Mouse (Mus musculus): ENCODE data around the gene Magi2. TPM values are rescaled to one million over a fixed set of nuclear protein-coding genes. Genes with fewer than 3 reads are reported as not detected.
"Not testable (repeated sequence)": the region's sequence is repeated elsewhere in the genome, so short reads cannot be mapped to it uniquely, and the experiment has no call there.

Magi2 gene
- total RNA-seq, 2 experiments from 2014 or later = 2.2 to 2.4 TPM

- DNase-seq = no peak
- intact Hi-C loops (cut with DNase I) = loop anchor here (2.0 kb wide), 1 partner anchor 231 kb away; no protein-coding TSS in a partner anchor
These were observed 1242.9 kb downstream of the Magi2 start for GRCm38 (mm10) chr5:20469721-20470120.

- intact Hi-C loops (cut with DNase I) = loop anchor here (2.0 kb wide), 1 partner anchor 230 kb away; no protein-coding TSS in a partner anchor
These were observed 1243.6 kb downstream of the Magi2 start for GRCm38 (mm10) chr5:20470466-20470865.

GRCm38 (mm10) chr5:20484505-20484904, 1257.7 kb downstream of the Magi2 start:
- DNase-seq = no peak
- intact Hi-C loops (cut with DNase I) = no loop called here

More at GRCm38 (mm10) chr5:20470466-20470865, 1243.6 kb downstream of the Magi2 start:
- peak in 1 of 2 experiments; percentile 27 for DNase-seq

GRCm38 (mm10) chr5:20491911-20492310, 1265.1 kb downstream of the Magi2 start:
- no peak for DNase-seq
- intact Hi-C loops (cut with DNase I) = no loop called here

GRCm38 (mm10) chr5:20492679-20493078, 1265.8 kb downstream of the Magi2 start:
- no peak for DNase-seq
- intact Hi-C loops (cut with DNase I) = no loop called here

- intact Hi-C loops (cut with DNase I) = no loop called here
- DNase-seq = no peak
These were observed 1267.2 kb downstream of the Magi2 start for GRCm38 (mm10) chr5:20494010-20494409.

GRCm38 (mm10) chr5:20496924-20497323, 1270.1 kb downstream of the Magi2 start:
- no peak for DNase-seq
- intact Hi-C loops (cut with DNase I) = no loop called here

- DNase-seq = no peak
- intact Hi-C loops (cut with DNase I) = no loop called here
These were observed 1272.3 kb downstream of the Magi2 start for GRCm38 (mm10) chr5:20499031-20499600.

GRCm38 (mm10) chr5:20508609-20509008, 1281.8 kb downstream of the Magi2 start:
- DNase-seq = no peak
- intact Hi-C loops (cut with DNase I) = loop anchor here (1.0 kb wide), 1 partner anchor 7 kb away; no protein-coding TSS in a partner anchor

GRCm38 (mm10) chr5:20509606-20510005, 1282.8 kb downstream of the Magi2 start:
- no peak for DNase-seq
- intact Hi-C loops (cut with DNase I) = loop anchor here (1.0 kb wide), 1 partner anchor 8 kb away; no protein-coding TSS in a partner anchor

- DNase-seq = no peak
- intact Hi-C loops (cut with DNase I) = no loop called here
These were observed 1285.7 kb downstream of the Magi2 start for GRCm38 (mm10) chr5:20512377-20513126.

GRCm38 (mm10) chr5:20521639-20522038, 1294.8 kb downstream of the Magi2 start:
- intact Hi-C loops (cut with DNase I) = no loop called here
- peak in 1 of 2 experiments; percentile 2 for DNase-seq

- DNase-seq = no peak
- intact Hi-C loops (cut with DNase I) = no loop called here
These were observed 1295.2 kb downstream of the Magi2 start for GRCm38 (mm10) chr5:20522047-20522446.

- intact Hi-C loops (cut with DNase I) = no loop called here
- no peak for DNase-seq
These were observed 1296.9 kb downstream of the Magi2 start for GRCm38 (mm10) chr5:20523776-20524175.

GRCm38 (mm10) chr5:20526588-20526987, 1299.8 kb downstream of the Magi2 start:
- DNase-seq; intact Hi-C loops (cut with DNase I): not testable (repeated sequence)

GRCm38 (mm10) chr5:20536544-20536943, 1309.7 kb downstream of the Magi2 start:
- intact Hi-C loops (cut with DNase I) = no loop called here
- no peak for DNase-seq

- intact Hi-C loops (cut with DNase I) = no loop called here
- DNase-seq = no peak
These were observed 1310.7 kb downstream of the Magi2 start for GRCm38 (mm10) chr5:20537369-20538022.

GRCm38 (mm10) chr5:20544374-20544773, 1317.5 kb downstream of the Magi2 start:
- DNase-seq = no peak
- intact Hi-C loops (cut with DNase I) = no loop called here

GRCm38 (mm10) chr5:20559378-20559777, 1332.5 kb downstream of the Magi2 start:
- intact Hi-C loops (cut with DNase I) = no loop called here
- DNase-seq = no peak

- intact Hi-C loops (cut with DNase I) = no loop called here
These were observed 1333.0 kb downstream of the Magi2 start for GRCm38 (mm10) chr5:20559821-20560220.

GRCm38 (mm10) chr5:20568421-20568820, 1341.6 kb downstream of the Magi2 start:
- intact Hi-C loops (cut with DNase I) = no loop called here
- DNase-seq = no peak

More at GRCm38 (mm10) chr5:20559821-20560220, 1333.0 kb downstream of the Magi2 start:
- no peak for DNase-seq

Measured in heart, postnatal 10 days (tissue).